Mouse (Mus musculus) retina, adult 2 months (tissue): ENCODE results near the gene Pigb.

Experiments
- DNase-seq: peaks from one replicate; pipeline ENCODE4 v3.0.0-alpha.2; 2012; ENCODE audit warnings: low read depth, low spot score

The Pigb gene

DNA sequence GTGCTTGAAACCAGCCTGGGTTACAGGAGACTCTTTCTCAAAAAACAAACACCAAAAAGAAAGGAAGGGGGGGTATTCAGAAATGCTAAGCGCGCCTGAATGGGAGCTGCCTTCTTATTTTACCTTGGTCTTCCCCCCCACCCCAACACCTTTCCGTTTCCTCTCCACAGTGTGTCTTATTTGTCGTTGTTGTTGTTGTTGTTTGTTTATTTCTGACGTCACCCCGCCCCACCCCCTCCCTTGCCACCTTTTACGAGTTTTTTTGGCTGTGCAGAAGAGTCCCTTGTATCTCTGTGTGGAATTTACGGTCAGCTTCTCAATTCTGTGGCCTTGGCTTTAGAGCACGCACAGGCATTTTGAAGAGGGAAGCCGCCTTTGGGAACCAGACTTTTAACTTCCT, 5.5 kb upstream of the Pigb start:
- DNase-seq = no peak

DNA sequence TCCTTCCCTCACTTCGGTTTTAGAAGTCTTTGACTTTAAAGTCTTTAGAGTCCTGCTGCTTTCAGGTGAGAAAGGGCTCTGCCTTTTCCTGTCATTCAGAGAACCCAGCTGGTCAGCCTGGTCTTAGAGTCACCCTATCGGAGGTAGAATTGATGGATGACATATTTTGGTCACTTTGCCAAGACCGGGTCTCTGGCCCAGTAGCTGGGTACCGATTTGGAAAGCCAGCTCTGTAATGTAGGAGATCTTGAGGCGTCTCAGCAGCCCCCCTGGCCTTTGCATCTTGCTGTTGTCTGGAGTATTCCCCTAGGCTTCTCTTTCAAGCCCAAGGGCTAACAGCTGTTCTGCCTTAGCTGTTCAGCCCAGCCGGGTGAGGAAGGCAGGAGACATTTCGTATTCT, 5.0 kb upstream of the Pigb start:
- no peak for DNase-seq

DNA sequence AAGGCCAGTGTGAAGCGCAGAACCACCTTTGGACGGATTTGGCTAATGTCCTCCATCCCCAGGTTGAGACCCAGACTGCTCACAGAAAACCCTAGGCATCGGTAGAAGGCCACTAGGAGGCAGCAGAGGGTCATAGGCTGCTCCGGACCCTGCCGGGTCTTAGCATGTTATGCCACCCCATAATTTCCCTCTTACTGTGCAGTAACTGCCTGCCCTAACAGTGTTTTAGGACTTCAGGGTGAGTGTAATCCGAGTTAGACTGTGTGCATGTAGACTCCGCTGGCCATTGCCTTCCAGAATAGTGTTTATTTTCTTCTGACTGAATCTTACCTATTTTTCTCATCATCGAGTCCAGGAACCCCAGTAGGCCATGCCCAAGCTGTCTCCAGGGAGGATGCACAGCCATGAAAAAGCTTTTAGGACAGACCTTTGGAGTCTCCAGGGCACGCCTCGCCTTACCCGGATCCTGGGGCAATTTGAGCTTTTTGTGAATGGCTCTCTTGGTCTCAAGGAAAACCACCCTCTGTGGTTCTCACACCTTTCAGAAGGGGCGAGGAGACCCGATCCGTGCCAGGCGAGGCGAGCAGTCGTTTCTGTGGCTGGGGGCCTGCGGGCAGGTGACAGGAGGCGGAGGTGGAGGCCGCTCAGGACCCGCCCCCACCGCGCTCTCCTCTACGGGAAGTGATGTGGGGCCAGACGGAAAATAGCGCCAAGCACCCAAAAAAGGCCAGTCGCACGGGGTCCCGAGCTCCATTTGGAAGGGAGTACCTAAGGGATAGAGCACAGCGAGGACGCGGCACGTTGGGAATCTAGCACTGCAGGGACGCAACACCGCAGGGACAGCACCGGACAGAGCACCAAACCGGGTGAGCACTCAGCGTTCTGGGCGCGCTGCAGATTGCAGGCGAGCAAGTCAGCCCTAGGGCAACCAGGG, 4.2 kb upstream of the Pigb start, which contains the start of gene Rab27a:
Gene Rab27a, plus strand, starts transcription at position 709 of the 934 bp plus-strand sequence.
- DNase-seq = peak; percentile 75

DNA sequence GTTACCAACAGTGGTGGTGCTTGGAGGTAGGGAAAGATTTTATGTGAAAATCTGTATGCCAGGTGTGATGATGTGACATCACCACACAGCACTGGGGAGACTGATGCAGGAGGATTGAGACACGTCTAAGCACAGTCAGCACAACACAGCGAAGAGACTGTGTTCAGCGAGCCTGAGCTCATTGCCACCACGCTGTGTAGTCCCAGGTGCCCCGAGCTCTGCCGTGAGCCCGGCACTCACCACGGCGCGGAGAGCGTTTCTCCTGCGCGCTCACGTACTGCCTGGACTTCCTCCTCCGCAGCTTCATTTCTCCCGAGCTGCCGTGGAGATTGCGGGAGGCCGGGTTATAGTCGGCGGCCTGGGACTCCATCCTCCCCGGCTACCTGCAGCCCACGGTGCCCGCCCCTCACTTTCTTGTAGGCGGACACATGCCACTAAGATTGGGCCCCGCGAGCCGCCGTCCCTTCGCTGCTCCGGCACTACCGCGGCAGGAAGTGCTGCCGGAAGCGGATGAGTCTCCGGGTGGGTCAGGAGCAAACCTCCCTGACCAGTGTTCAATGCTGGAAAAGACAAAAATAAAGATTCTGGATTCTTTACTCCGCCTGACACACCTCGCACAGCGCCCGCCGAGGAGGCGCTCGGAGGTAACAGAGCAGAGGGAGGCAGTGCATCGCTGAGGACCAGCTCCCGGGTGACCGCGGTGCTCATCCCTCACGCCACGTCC, 794 bp downstream of the Pigb start:
- DNase-seq = peak; percentile 82

DNA sequence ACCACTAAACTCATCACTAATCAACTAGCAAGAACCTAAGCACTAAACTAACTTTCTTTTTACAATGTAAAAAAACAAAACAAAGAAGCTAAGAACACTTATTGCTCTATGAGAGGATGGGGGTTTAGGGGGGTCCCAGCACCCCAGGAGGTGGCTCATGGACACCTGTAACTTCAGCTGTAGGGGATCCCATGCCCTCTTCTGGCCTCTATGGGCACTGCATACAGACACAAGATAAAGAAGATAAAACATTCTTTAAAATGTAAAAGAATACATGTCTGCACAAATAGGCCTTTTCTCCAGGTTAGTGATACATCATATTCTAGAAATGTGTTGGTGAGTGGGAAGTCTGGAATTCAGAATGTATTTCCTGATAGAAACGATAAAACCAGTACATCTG, 6.8 kb downstream of the Pigb start:
- no peak for DNase-seq

DNA sequence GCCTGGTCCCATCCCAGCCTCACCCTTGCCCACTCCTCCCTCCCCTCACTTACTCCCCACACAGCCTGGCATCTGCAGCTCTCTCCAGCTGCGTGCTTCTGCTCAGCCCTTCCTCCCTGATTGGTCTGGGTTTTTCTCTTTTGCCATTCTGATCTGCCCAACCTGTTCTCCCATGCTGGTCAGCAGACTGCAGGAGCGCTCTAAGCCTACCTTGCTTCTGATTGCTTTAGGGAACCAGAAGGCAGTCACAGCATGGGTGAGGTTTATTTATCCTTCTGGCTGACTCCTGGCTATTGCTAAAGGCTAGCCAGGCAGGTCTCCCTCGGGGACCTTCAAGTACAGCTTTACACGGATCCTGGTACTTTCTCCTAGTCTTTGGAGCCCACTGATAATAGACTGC, 8.8 kb downstream of the Pigb start:
- no peak for DNase-seq

DNA sequence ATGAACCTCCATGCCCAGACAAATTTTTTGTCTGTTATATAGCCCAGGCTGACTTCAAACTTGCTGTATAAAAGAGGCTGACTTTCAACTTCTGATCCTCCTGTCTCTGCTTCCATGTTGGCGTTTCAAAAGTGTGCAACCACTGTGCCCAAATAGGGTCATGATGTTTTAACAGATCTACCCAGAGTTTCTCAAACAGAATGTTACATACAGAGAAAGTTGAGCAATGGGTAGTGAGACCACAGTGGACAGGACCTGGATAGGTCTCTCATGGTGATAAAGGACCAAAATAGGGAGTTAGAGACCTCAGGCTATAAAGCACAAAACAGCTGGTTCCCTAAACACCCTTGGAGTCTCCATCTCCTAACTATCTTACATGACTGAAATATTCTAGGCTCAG, 9.7 kb downstream of the Pigb start:
- no peak for DNase-seq

DNA sequence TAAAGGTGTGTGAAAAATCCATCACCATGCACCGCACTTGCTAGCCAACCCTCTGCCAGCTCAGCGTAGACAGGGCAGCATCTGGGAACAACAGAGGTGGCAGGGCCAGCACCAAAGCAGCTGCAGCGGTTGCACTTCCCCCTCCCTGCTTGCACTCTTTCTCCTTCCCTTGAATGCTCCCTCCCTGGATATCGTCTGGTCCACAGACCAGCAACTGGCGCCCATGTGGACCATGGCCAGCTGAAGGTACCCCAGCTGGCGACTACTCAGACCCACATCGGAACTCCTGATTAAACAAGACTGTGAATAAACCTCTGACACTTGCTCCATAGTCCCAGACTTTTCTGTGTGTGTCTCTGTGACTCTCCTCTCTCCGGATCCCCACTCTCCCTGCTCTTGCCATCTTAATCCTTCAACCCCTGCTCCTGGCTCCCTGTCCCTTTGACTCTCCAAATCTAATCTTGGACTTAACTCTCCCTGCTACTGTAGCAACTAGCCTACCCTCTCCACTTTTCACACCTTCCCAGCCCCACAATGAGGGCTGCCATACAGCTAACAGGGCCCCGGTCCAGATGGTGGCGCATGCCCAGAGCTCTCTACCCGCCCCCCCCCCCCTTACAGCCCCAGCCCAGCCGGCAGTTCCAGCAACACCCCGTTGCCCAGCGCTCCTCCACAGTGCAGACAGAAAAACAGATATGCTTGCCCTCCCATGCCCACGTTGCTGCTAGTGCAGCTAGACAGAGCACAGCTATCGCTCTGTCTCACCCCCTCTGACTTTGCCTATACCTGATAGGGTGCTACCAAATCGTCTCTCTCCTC, 14.2 kb downstream of the Pigb start:
- DNase-seq = no peak

DNA sequence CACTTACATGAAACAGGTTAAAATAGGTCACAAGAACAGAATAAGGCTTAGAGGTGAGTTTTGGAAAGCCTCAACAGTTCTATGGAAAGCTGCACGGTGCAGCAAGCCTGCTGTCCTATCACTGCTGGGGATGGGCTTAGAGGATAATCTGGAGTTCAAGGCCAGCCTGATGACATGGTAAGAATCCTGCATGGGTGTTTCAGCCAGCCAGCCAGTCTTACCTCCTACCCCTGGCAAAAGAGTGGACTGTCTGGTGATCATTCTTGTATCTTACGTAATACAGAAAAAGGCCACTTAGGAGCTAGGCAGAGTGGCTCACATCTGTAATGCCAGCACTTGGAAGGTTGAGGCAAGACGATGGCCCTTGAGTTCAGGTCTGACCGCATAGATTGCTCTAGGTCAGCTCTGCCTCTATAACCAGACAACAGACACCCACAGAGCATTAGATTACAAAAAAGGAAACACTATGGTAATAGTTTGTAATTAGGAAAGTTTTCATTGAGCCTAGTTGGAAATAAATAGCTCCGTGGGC, 19.5 kb downstream of the Pigb start:
- DNase-seq = no peak

DNA sequence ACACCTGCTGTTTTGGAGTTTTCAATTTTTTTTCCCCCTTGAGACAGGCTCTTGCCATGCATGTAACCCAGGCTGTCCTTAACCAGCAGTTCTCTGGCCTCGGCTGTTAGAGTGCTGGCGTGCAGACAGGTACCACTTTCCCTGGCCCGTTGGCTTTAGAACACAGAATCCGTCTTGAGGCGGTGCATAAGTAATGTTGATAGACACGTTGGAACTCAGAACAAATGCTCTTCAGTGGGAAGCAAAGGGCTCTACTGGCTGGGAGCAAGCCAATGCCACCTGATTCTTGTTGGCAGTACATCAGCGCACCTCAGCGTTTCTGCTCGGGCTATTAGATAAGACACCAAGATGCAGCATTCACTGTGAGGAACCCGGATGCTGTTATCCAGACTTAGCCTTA, 20.3 kb downstream of the Pigb start:
- no peak for DNase-seq

DNA sequence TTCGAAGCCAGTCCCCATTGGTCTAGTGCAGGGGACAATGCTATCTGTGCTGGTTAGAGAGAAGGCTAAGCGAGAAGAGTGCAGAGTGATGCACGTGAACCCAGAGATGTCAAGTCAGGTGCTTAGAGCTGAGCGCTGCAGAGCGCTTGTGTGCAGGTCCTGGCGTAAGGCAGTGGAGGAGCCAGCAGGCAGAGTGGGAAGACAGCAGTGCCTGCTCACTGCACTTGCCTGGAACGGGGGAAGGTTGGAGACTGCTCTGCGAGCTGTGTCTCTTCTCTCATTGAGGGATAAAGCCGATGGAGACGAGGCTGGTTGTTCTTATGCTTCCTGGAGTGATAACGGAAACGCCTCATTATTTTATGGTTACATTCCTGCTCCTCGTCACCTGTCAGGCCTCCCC, 25.5 kb downstream of the Pigb start:
- DNase-seq = no peak

DNA sequence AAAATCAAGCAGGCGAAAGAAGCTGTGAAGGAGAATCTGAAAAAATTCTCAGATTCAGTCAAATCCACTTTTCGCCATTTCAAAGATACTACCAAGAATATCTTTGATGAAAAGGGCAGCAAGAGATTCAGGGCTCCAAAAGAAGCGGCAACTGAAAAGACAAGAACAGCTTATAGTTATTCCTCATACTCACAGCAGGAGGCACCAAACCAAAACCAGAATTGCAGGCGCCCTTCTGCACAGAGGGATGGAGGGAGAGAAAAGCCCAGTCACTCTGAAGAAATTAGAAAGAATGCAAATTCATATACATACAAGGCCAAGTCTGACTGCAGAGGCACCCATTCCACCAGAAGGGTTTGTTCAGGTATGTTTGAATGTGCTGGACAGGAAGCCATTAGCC, 27.5 kb downstream of the Pigb start:
- DNase-seq = no peak

DNA sequence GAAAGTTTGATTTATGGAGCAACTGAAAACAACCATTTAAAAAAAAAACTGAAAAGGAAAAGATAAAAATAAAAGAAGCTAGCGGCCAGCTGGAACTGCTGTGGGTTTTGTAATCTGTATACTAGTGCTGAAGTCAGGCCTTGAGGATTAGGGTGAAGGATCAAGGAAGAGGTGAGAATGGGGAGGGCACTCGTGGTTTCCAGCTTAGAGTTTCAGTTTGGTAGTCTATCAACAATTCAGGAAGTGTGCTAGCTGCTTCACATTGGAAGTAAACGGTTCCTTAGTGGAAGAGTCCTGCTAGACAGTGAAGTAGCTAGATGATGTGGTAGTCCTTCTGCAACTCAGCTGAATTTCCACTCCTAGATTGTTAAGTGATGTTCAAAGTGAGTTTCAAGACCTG, 31.8 kb downstream of the Pigb start:
- DNase-seq = no peak

DNA sequence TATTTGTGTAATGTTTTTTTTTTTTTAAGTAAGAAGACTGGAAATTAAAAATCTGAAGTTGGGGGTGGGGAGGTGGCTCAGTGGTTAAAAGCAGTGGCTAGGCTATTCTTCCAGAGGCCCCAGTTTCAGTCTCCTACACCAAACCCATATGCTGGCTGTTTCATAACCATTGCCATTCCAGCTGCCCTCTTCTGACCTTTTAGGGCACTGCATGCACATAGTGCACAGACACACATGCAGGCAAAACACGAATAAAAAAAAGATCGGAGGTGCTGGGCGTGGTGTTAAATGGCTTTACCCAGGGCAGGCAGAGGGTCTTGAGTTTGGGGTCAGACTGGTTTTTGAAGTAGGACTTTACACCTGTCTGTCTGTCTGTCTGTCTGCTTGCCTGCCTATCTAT, 34.0 kb downstream of the Pigb start:
- DNase-seq = no peak

DNA sequence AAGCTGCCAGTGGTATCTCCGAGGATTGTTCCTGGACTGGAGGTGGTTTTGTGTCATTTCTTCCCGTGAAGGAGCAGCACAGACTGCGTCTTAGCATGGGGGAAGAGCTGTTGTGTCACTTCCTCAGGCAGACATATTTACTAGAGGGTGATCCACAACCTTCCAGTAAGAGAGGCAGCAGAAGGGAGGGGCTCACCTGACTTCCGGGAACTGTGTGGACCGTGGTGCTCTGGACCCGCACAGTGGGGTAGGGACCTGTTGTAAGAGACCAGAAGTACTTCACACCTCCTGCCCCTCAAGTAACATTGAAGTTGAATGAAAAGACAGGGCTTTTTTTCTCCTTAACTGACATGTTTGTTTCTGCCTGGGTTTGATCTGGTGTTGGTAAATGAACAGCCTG, 35.1 kb downstream of the Pigb start:
- no peak for DNase-seq

DNA sequence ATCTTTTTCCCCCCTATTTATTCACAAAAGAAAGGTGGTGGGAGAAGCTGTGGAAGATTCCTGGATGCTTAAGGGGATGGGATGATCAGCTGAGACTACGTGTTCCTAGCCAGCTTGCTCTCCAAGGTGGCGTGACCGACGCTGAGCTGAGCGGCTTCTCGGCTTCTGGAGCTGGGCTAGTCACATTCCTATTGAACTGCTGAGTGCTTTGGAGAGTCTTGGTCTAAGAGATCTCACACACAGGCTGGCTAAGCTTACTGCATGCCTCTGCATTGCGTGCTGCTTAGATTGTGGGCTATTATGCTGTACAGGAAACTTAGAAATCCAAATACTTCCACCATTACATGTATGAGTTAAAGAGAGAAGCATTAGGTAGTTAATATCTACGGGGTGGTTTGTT, 36.1 kb downstream of the Pigb start:
- no peak for DNase-seq

DNA sequence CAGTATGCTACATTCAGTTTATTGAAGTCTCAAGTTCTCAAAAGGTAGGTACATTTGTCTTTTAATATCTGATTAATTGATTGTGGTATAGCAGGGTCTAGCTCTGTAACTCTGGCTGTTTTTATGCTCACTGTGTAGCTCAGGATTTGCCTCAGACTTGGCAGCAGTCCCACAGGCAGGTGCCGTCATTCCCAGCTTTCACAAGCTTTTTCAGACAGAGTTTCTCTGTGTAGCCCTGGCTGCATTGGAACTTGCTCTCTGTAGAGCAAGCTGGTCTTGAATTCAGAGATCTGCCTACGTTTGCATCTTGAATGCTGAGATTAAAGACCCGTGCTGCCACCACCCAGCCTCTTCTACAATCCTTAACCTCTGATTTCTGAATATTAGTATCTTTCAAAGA, 38.0 kb downstream of the Pigb start:
- DNase-seq = no peak

DNA sequence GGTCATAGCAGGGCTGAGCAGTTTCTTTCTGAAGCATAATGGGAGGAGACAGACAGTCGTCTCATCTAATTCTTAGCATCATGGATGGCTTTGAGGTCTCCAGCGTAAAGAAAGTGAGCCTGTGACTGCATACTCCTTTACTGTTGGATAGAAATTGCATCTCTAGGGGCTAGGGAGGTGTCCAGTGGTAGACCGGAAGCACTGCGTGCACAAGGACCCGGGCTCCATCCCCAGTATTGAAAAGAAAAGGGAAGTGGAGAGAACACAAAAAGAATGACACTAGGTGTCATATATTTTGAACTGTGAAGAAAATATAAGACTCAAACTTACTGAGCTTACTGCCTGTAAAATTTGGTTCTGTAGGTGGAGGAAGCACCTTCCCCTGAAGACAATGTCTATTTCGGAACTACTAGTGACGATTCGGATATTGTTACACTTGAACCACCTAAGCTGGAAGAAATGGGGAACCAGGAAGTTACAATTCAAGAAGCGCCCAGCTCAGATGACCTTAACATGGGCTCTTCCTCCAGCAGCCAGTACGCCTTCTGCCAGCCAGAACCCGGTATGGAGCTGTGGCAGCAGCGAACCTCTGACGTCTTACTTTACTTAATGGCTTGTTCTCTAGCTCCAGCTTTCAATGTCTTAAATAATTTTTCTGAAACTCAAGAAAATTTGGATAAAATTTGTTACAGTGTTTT, 38.7 kb downstream of the Pigb start:
- no peak for DNase-seq

DNA sequence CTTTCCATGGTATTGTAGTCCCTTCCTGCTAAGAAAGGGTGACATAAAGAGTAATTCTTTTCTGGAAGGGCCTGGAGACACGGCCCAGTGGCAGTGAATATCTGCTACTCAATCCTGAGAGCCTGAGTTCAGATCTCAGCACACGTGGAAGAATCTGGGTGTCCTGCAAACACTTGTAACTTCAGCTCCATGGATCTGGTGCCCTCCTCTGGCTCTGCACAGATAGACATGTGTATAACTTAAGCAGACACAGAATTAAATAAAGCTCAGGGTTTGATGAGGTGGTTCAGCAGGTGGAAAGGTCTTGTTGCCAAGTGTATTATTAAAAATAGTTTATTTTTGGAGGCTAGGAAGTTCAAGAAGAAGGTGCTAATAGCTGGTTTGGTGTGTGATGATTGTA, 39.7 kb downstream of the Pigb start:
- no peak for DNase-seq

DNA sequence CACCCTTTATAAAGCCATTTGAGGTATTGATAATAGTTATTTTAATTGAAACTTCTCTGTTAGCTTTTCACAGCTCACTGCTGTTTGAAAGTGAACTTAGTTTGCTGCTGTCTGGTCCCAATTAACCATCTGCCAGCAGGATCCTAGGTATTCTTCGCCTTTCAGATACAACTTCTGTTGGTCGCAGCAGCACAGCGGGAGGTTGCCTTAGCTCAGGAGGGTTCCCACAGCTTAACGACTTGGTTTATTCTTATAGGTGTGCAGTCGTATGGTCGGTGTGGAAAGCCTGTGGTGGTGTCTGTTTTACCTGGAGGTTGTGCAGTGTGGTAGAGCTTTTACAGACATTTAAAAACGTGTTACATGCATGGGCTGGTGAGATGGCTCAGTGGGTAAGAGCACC, 43.4 kb downstream of the Pigb start:
- DNase-seq = no peak

DNA sequence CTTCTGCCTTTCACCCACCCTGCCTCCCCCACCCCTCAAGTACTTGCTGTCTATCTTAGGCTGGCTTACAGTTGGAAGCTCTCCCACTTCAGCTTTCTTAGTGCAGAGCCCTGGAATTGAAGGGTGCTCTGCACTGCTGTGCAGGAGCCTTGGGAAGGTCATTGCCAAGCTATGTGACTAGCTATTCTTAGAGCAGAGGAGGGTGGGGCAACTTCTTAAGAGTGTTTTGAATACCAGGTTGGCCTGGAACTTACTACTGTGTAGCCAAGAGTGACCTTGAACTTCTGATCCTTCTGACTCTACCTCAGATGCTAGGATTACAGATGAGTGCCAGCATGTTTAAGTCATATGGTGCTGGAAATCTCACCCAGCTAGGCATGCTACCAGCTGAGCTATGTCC, 44.0 kb downstream of the Pigb start:
- no peak for DNase-seq
